In the genomic region with DNA sequence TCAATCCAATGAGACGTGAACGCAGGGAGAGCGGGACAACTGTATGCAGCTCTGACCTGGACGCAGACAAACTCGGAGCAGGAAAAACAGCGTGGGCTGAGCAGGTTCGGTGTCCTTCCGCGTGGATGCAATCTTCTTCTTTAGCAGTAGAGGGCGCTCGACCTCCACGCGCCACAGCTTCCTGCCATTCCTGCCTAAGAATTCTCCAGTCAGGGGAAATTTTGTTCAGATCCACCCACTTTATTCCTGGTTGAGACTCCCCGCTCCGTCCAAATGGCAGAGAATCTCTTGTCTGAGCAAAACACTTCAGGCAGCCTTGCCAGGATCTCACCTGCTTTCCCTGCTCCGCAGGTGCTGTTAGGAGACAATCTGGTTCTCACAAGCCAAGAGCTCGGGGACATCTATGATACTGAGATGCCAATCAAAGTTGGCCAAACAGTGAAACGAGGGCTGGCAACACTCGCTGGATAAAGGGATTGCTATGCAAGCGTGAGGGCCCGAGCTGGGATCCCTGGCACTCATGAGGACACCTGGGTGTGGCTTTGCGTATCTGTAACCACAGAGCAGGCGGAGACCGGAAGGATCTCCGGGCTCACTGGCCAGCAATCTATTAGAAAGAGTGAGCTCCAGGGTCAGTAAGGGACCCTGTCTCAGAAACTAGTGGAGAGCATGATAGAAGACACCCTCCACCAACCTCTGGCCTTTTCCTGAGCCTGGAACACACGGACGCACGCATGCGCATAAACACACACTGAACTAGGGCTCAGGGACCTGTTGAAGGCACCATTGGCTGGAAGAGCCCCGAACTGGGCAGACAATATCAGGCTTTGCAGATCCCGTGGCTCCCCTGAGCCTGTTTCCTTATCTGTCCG, we compare ENCODE assay signal across 8 mouse cellular contexts. TPM values are rescaled to one million over a fixed set of nuclear protein-coding genes. Genes with fewer than 3 reads are reported as not detected.
DNase-seq lines count a peak whose midpoint lies in the region; ATAC-seq lines count a peak whose summit lies in the region.

No protein-coding gene starts in this region.

- ATAC-seq in hindbrain, embryonic 12.5 days (ENCODE audit: low FRiP score) = no peak

- no peak overlapping the region for H3K27ac ChIP-seq in hindbrain, embryonic 12.5 days

- WGBS in hindbrain, embryonic 12.5 days = 12% methylated on average over 32 of the region's 32 CpGs

- peak overlapping the region; percentile 23 for H3K4me3 ChIP-seq in hindbrain, embryonic 12.5 days

- DNase-seq in R1 (ENCODE audit: low read depth, low spot score) = peak; percentile 85
- peak; percentile 83 to 85 for DNase-seq in cerebellum, postnatal 10 days
- DNase-seq in frontal cortex, postnatal 10 days (ENCODE audit: low spot score in 2 of 2) = peak; percentile 45 to 74
- peak; percentile 78 to 84 for DNase-seq in layer of hippocampus, postnatal 14 days (ENCODE audit: low spot score in 2 of 2)
- DNase-seq in lung, postnatal 10 days = peak; percentile 83
- DNase-seq in ovary, postnatal 14 days (ENCODE audit: low spot score) = peak; percentile 68
- peak; percentile 12 to 72 for DNase-seq in thymus, postnatal 10 days (ENCODE audit: low spot score in 2 of 2)

- H3K27me3 ChIP-seq in hindbrain, embryonic 12.5 days = peaks cover 6% of the 10 kb centered on the region

- H3K4me2 ChIP-seq in hindbrain, embryonic 12.5 days (replicated peaks) = peak overlapping the region; percentile 66

- H3K36me3 ChIP-seq in hindbrain, embryonic 12.5 days = no peaks in the 10 kb centered on the region

- no peaks in the 10 kb centered on the region for H3K9me3 ChIP-seq in hindbrain, embryonic 12.5 days (replicated peaks)

- peak overlapping the region; percentile 44 for H3K9ac ChIP-seq in hindbrain, embryonic 12.5 days

- peaks cover 11% of the 10 kb centered on the region for H3K4me1 ChIP-seq in hindbrain, embryonic 12.5 days

RNA-seq across cellular contexts. Expression of a gene that starts 8.6 kb away (rescaled TPM):
- 0.06 TPM in 1 of 2 replicates, not detected in the other for polyA plus RNA-seq in hindbrain, embryonic 12.5 days (2016; fragmentation: Nextera tagmentation; extraction: Ambion mirVana)
- not detected for total RNA-seq in layer of hippocampus, postnatal 14 days (2021)

RNA-seq across cellular contexts. Expression of a gene that starts 31.5 kb away (rescaled TPM):
- polyA plus RNA-seq in hindbrain, embryonic 12.5 days (2016; fragmentation: Nextera tagmentation; extraction: Ambion mirVana) = 27.5 and 31.1 TPM in 2 replicates
- total RNA-seq in layer of hippocampus, postnatal 14 days (2021) = 10 to 100 TPM; 89.6 to 90.5 TPM

RNA-seq across cellular contexts. Expression of a gene that starts 37.5 kb away (rescaled TPM):
- polyA plus RNA-seq in hindbrain, embryonic 12.5 days (2016; fragmentation: Nextera tagmentation; extraction: Ambion mirVana) = 66.7 and 72.0 TPM in 2 replicates
- total RNA-seq in layer of hippocampus, postnatal 14 days (2021) = 100 to 1,000 TPM; 187 to 201 TPM

RNA-seq across cellular contexts. Expression of a gene that starts 56.4 kb away (rescaled TPM):
- polyA plus RNA-seq in hindbrain, embryonic 12.5 days (2016; fragmentation: Nextera tagmentation; extraction: Ambion mirVana) = 0.13 and 0.17 TPM in 2 replicates
- not detected for total RNA-seq in layer of hippocampus, postnatal 14 days (2021)
